Mouse (Mus musculus): ENCODE results near the gene Fat2. TPM values are rescaled to one million over a fixed set of nuclear protein-coding genes. Genes with fewer than 3 reads are reported as not detected.

Fat2 gene
- polyA plus RNA-seq (2015; fragmentation: Nextera tagmentation; extraction: Ambion mirVana): 0.75 and 0.83 TPM in 2 replicates

GRCm38 (mm10) chr11:55336101-55336891 is at the start of gene Fat2:
Fat2 (minus strand) TSS chr11:55336564.

GRCm38 (mm10) chr11:55204159-55204596 is 132.2 kb downstream of the Fat2 start, which contains the start of gene Slc36a1:
Slc36a1 (plus strand) TSS chr11:55204350.

Other genes with a start within 250 kb of the Fat2 start
- gene Gm2a, start 238.4 kb downstream of the Fat2 start, polyA plus RNA-seq (2015; fragmentation: Nextera tagmentation; extraction: Ambion mirVana): 69.1 and 70.9 TPM in 2 replicates
- gene Slc36a3, start 184.9 kb downstream of the Fat2 start, polyA plus RNA-seq (2015; fragmentation: Nextera tagmentation; extraction: Ambion mirVana): not detected in 2 replicates
- gene Slc36a2, start 151.5 kb downstream of the Fat2 start, polyA plus RNA-seq (2015; fragmentation: Nextera tagmentation; extraction: Ambion mirVana): 0.11 and 0.25 TPM in 2 replicates
- gene Slc36a1, start 132.2 kb downstream of the Fat2 start, polyA plus RNA-seq (2015; fragmentation: Nextera tagmentation; extraction: Ambion mirVana): 1.1 and 1.4 TPM in 2 replicates
- gene Sparc, start 86.6 kb upstream of the Fat2 start, polyA plus RNA-seq (2015; fragmentation: Nextera tagmentation; extraction: Ambion mirVana): 4,325 and 4,507 TPM in 2 replicates
- 493 and 554 TPM in 2 replicates for gene Atox1, start 124.7 kb upstream of the Fat2 start, polyA plus RNA-seq (2015; fragmentation: Nextera tagmentation; extraction: Ambion mirVana)
- gene G3bp1, start 133.1 kb upstream of the Fat2 start, polyA plus RNA-seq (2015; fragmentation: Nextera tagmentation; extraction: Ambion mirVana): 66.7 and 76.7 TPM in 2 replicates

All from urinary bladder, postnatal 0 days (tissue).